Mouse (Mus musculus): ENCODE measurements around the gene Fubp1. TPM values are rescaled to one million over a fixed set of nuclear protein-coding genes. Genes with fewer than 3 reads are reported as not detected.

The Fubp1 gene
- 106 TPM for polyA plus RNA-seq (2014; fragmentation: Illumina TruSeq; extraction: RNeasy Lipid Tissue Mini Kit (QIAGEN cat#74804); ENCODE audit: low read depth, low replicate concordance)

DNA sequence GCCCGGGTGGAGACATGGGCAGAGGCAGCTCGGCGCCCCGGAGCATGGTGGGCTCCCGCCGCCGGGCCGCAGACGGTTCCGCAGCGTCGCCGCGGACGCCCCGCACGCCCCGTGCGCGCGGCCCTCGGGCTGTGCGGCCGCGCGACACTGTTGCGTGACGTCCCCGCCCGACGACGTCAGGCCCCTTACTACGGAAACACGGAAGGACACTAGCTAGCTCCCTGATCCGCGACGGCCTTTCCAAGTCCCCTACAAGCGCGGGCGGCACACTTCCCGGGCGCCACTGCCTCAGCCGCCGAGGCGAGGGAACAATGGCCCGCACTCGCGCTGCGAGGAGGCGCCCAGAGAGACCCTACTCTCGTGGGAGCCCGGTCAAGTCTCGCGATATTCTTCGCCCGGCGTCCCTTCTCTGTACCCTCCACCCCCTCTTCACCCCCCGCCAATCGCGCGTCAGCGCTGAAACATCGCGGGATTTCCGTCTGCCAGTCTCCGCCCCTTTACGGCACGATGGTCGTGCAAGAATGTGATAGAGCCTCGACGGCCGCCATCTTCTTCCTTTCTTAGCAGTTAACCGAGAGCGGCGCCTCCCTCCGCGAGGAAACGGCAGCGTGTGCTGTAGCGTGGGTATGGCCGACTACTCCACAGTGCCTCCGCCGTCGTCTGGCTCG lies at the start of gene Fubp1, which contains the start of gene Dnajb4:
Fubp1 (plus strand) TSS at position 456 of the 668 bp plus-strand sequence.
Dnajb4 (minus strand) TSS at position 336 of the 668 bp plus-strand sequence.

DNA sequence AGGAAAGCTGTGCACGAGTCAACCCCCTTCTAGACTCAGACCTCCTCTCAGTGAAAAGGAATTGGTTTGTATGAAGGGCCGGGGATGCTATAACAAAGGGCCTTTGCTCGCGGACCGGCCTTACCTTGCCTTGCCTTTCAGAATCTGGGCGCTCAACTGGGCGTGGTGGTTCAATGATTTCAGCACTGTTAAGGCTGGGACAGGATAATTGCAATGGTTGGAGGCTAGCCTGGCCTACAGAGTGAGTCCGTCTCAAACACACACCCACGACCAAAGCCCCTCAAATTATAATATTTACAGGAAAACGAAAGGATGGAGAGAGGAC lies 44.2 kb upstream of the Fubp1 start, which contains the start of gene Gipc2:
Gipc2 (minus strand) TSS at position 132 of the 325 bp plus-strand sequence.

GRCm38 (mm10) chr3:152266036-152266421 lies 55.8 kb downstream of the Fubp1 start, which contains the start of gene Nexn:
Gene Nexn (minus strand): TSS chr3:152266350.

Other genes starting within 250 kb of the Fubp1 start
- 513 TPM for gene Gipc2, start 44.2 kb upstream of the Fubp1 start, polyA plus RNA-seq (2014; fragmentation: Illumina TruSeq; extraction: RNeasy Lipid Tissue Mini Kit (QIAGEN cat#74804); ENCODE audit: low read depth, low replicate concordance)
- 131 TPM for gene Dnajb4, start 120 bp upstream of the Fubp1 start, polyA plus RNA-seq (2014; fragmentation: Illumina TruSeq; extraction: RNeasy Lipid Tissue Mini Kit (QIAGEN cat#74804); ENCODE audit: low read depth, low replicate concordance)
- 29.9 TPM for gene Nexn, start 55.9 kb downstream of the Fubp1 start, polyA plus RNA-seq (2014; fragmentation: Illumina TruSeq; extraction: RNeasy Lipid Tissue Mini Kit (QIAGEN cat#74804); ENCODE audit: low read depth, low replicate concordance)
- 36.4 TPM for gene Miga1, start 130.0 kb downstream of the Fubp1 start, polyA plus RNA-seq (2014; fragmentation: Illumina TruSeq; extraction: RNeasy Lipid Tissue Mini Kit (QIAGEN cat#74804); ENCODE audit: low read depth, low replicate concordance)
- gene Usp33, start 136.1 kb downstream of the Fubp1 start, polyA plus RNA-seq (2014; fragmentation: Illumina TruSeq; extraction: RNeasy Lipid Tissue Mini Kit (QIAGEN cat#74804); ENCODE audit: low read depth, low replicate concordance), result 116 TPM
- gene Zzz3, start 185.1 kb downstream of the Fubp1 start, polyA plus RNA-seq (2014; fragmentation: Illumina TruSeq; extraction: RNeasy Lipid Tissue Mini Kit (QIAGEN cat#74804); ENCODE audit: low read depth, low replicate concordance), result 53.5 TPM

Data from kidney, adult 10 weeks (tissue).